Mouse (Mus musculus) intestine, embryonic 16.5 days (tissue): ENCODE results near the gene Foxn3. TPM values are rescaled to one million over a fixed set of nuclear protein-coding genes. Genes with fewer than 3 reads are reported as not detected.

Experiments
- ATAC-seq: fragments of 200-750 bp; cut with Nextera tagmentation; 2 replicates; pipeline ENCODE4 v1.8.0; 2017; ENCODE audit warnings: moderate TSS enrichment, moderate library complexity
- H3K27ac ChIP-seq: fragments of 300-500 bp; sonication (generic); 2 replicates; pipeline ENCODE4 v1.5.1; 2014; ENCODE audit warnings: mild to moderate bottlenecking, low read length
- H3K27me3 ChIP-seq: fragments of 300-500 bp; sonication (generic); replicated peaks from 2 replicates; pipeline ENCODE4 v1.6.1; 2014; ENCODE audit warnings: low read length, control low read depth, mixed read lengths; ENCODE audit not compliant: control insufficient read depth, insufficient read depth
- H3K36me3 ChIP-seq: fragments of 300-500 bp; sonication (generic); 2 replicates; pipeline ENCODE4 v1.6.1; 2014; ENCODE audit warnings: low read length, control low read depth; ENCODE audit not compliant: control insufficient read depth, insufficient read depth
- H3K4me1 ChIP-seq: fragments of 300-500 bp; sonication (generic); 2 replicates; pipeline ENCODE4 v1.6.1; 2014; ENCODE audit warnings: low read length, control low read depth, mixed read lengths; ENCODE audit not compliant: control insufficient read depth, insufficient read depth
- H3K4me2 ChIP-seq: fragments of 300-500 bp; sonication (generic); 2 replicates; pipeline ENCODE4 v1.6.1; 2014; ENCODE audit warnings: low read depth, low read length, control low read depth
- H3K4me3 ChIP-seq: fragments of 300-500 bp; sonication (generic); 2 replicates; pipeline ENCODE4 v1.5.1; 2014; ENCODE audit warnings: mild to moderate bottlenecking, low read length
- H3K9ac ChIP-seq: fragments of 300-500 bp; sonication (generic); 2 replicates; pipeline ENCODE4 v1.6.1; 2014; ENCODE audit warnings: low read depth, low read length
- H3K9me3 ChIP-seq: fragments of 300-500 bp; sonication (generic); 2 replicates; pipeline ENCODE4 v1.6.1; 2016; ENCODE audit warnings: low read length, control low read depth; ENCODE audit not compliant: control insufficient read depth
- WGBS: fragments of 180-500 bp; shearing (Covaris S2); extraction: QIAGEN DNeasy Blood & Tissue Kit; methylation state at CpG from one replicate; pipeline ENCODE4 v1.1.7; 2014; 5-methylcytosine and 5-hydroxymethylcytosine counted together
- polyA plus RNA-seq: library from polyadenylated mRNA; unstranded; fragments of >200 nt; fragmentation: Nextera tagmentation; extraction: Ambion mirVana; gene quantifications from 2 replicates; pipeline ENCODE4 v1.2.1, GENCODE M21; 2015

Foxn3 gene
- polyA plus RNA-seq, 1 experiment from 2014 or later: 43.0 TPM

DNA sequence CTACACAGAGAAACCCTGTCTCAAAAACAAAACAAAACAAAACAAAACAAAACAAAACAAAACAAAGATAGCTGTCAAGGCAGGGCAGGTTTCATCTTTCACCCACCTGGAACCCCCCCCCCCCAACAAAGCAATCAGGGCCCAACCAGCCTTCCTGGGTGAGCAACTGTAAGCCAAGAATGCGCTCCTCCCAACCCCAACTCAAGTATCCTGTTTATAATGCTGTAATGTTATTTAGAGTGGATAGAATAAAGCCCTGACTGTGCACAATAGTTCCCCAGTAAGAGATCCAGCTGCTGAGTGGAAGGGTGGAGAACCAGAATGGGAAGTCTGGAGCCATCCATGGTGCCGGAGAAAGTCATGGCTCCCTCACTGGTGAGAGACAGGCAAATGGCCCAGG is 220.0 kb downstream of the Foxn3 start:
- Histone ChIP-seq H3K36me3 (0 out of 2 replicates have a peak, but pooled peaks cover 2% of the 10 kb centered on the region), H3K4me1 (peaks cover 30% of the 10 kb centered on the region), H3K27me3 (no peaks in the 10 kb centered on the region), H3K4me2 (no peak overlapping the region), H3K9me3 (no peaks in the 10 kb centered on the region), H3K9ac (no peak overlapping the region), H3K27ac (no peak overlapping the region), H3K4me3 (no peak overlapping the region)
- no peak for ATAC-seq
- WGBS: 96% methylated on average over 2 of the region's 2 CpGs

DNA sequence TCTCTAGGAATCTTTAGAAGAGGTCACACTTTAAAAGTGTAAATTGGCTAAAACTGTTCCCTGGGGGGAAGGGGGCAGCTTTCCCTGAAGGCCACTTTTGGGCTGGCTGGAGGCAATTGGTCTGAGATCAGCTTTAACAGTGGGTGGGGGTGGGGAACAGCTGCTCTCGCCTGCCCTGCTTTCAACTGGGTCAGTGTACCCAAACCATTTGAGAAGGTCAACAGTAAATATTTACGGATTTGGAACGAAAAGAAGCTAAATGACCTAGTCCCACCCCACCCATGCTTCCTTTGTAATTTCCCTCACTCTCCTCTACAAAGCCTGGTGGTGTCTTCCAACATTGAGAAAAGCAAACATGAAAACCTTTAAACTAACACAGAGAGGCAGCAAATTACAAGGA is 221.2 kb downstream of the Foxn3 start:
- no peak overlapping the region for H3K9ac ChIP-seq
- no peaks in the 10 kb centered on the region for H3K27me3 ChIP-seq
- peaks cover 24% of the 10 kb centered on the region for H3K4me1 ChIP-seq
- WGBS: 16% methylated on average over 3 of the region's 3 CpGs
- H3K27ac ChIP-seq: no peak overlapping the region
- no peaks in the 10 kb centered on the region for H3K9me3 ChIP-seq
- ATAC-seq: no peak
- no peak overlapping the region for H3K4me2 ChIP-seq
- H3K4me3 ChIP-seq: no peak overlapping the region
- H3K36me3 ChIP-seq: 0 out of 2 replicates have a peak, but pooled peaks cover 2% of the 10 kb centered on the region

DNA sequence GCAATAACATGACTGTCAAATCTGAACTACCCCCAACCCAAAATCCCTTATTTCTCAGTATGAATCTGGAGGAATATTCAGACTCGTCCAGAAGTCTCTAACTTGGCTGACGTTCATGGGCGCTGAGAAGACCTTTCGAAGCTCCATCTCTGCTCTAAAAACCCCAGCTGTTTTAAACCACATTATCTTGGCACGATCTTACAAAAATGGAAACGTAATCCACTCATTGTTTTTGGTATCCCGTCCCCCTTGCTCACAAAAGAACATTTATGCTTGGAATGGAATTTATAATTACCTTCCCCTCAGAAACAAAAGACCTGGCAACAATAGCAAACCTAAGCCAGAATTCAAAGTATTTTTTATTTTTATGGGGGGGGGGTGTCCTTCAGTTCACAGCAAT is 221.6 kb downstream of the Foxn3 start:
- no peak for ATAC-seq

DNA sequence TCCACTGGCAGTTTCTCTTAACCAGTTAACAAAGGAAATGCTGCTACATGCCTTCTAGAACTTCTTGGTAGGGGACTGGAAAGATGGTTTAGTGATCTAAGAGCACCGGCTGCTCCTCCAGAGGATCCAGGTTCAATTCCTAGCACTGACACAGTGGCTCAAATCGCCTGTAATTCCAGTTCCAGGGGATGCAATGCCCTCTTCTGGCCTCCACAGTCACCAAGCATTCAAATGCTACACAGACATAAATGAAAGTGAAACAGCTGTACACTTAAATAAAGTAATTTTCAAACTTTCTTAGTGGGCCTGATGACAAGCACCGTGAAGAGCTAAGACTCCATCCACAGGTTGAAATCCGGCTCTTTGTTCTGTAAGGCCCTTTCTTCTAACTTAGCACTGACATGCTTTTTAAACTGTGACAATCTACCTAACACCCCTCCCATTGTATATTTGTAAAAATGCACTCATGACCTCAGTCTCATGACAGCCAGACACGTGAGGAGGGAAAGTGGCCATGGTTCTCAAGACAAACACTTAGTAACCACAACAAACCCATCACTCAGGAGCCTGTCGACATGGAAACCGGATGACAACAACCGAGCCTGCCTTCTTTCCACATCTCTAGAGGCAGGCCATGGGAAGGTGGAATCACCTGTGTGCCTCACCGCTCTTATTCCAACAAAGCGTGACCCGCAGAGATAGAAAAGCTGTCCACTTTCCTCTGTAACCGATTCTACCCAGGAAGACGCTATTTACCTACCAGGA is 222.8 kb downstream of the Foxn3 start:
- H3K27me3 ChIP-seq: no peaks in the 10 kb centered on the region
- no peak overlapping the region for H3K4me3 ChIP-seq
- 0 out of 2 replicates have a peak, but pooled peaks cover 2% of the 10 kb centered on the region for H3K36me3 ChIP-seq
- WGBS: 63% methylated on average over 13 of the region's 13 CpGs
- no peak overlapping the region for H3K4me2 ChIP-seq
- no peak overlapping the region for H3K27ac ChIP-seq
- no peak overlapping the region for H3K9ac ChIP-seq
- peaks cover 20% of the 10 kb centered on the region for H3K4me1 ChIP-seq
- 0 out of 2 replicates have a peak, but pooled peaks have one; percentile 24 for ATAC-seq
- H3K9me3 ChIP-seq: no peaks in the 10 kb centered on the region

More for the DNA sequence above, 221.6 kb downstream of the Foxn3 start:
- H3K9ac ChIP-seq: no peak overlapping the region
- WGBS: 52% methylated on average over 7 of the region's 7 CpGs
- peaks cover 23% of the 10 kb centered on the region for H3K4me1 ChIP-seq
- no peak overlapping the region for H3K27ac ChIP-seq
- no peak overlapping the region for H3K4me2 ChIP-seq
- no peaks in the 10 kb centered on the region for H3K9me3 ChIP-seq
- H3K36me3 ChIP-seq: 0 out of 2 replicates have a peak, but pooled peaks cover 2% of the 10 kb centered on the region
- H3K27me3 ChIP-seq: no peaks in the 10 kb centered on the region
- no peak overlapping the region for H3K4me3 ChIP-seq

DNA sequence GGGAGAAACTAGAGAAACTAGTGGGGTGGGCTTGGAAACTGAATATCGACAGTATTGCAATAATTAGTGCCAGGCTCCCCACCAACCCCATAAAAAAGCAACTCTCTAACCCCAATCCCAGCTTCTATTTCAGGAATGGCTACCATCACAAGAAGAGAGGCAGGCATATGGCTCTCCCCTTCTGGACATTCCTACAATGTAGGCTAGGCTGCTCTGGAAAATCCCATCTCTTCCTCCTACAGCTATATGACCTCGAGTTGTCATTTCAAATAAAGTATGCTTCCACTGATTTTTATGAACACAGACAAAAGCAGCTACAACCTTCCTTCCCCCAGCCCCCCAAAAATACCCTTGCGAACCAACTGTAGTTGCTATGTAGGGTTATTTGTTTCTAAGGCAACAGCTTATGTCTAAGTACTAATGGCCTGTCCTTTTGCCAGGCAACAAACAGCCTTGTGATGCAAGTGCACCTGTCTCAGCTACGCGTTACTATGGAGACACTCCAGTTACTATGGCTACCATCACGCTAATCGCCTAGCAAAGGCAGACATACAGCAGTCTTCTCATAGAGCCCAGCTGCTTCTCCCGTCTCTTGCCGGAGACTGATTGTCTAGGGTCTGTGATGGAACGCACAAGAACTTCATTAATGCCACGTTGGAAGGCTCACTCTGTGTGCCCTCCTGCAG is 223.6 kb downstream of the Foxn3 start:
- H3K27ac ChIP-seq: no peak overlapping the region
- no peak for ATAC-seq
- 0 out of 2 replicates have a peak, but pooled peaks cover 2% of the 10 kb centered on the region for H3K36me3 ChIP-seq
- no peak overlapping the region for H3K4me2 ChIP-seq
- no peak overlapping the region for H3K4me3 ChIP-seq
- WGBS: 78% methylated on average over 11 of the region's 11 CpGs
- no peaks in the 10 kb centered on the region for H3K27me3 ChIP-seq
- H3K9me3 ChIP-seq: no peaks in the 10 kb centered on the region
- H3K9ac ChIP-seq: no peak overlapping the region
- H3K4me1 ChIP-seq: peaks cover 20% of the 10 kb centered on the region

DNA sequence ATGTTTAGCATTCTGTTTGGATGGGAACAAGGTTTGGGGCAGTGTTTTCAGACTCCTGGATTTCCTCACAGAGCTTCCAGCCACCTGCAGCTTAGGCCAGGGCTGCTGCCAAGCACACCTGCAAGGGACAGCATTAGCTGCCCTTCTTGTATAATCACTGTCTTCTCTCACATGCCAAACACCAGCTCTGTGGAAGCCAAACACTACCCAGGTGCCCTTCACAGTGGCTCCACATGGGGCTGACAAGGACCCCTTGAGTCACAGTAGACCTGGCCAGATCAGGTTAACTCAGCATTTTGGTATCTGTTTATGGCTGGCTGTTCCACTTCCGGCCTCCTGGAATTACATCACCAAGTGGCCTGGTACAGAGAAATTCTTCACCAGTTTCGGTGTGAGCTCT is 224.6 kb downstream of the Foxn3 start:
- no peak overlapping the region for H3K4me2 ChIP-seq
- H3K4me3 ChIP-seq: no peak overlapping the region
- peaks cover 20% of the 10 kb centered on the region for H3K4me1 ChIP-seq
- no peak for ATAC-seq
- H3K36me3 ChIP-seq: 0 out of 2 replicates have a peak, but pooled peaks cover 2% of the 10 kb centered on the region
- no peak overlapping the region for H3K9ac ChIP-seq
- H3K9me3 ChIP-seq: no peaks in the 10 kb centered on the region
- H3K27me3 ChIP-seq: no peaks in the 10 kb centered on the region
- WGBS: 85% methylated on average over 2 of the region's 2 CpGs
- H3K27ac ChIP-seq: no peak overlapping the region

DNA sequence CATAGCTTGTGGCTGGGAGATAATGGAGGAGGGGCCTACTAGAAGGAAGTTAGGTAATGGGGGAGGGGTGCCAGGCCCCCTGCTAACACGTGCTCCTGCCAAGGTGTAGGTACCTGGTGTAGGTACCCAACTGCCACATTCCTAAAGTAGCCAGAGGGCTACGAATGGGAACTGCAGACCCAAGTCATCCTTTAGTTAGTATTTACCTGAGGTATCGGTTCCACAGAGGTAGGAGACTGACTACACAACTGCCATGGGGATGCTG is 226.3 kb downstream of the Foxn3 start:
- Histone ChIP-seq H3K36me3 (0 out of 2 replicates have a peak, but pooled peaks cover 2% of the 10 kb centered on the region), H3K4me3 (no peak overlapping the region), H3K27me3 (no peaks in the 10 kb centered on the region), H3K9ac (no peak overlapping the region), H3K4me2 (no peak overlapping the region), H3K4me1 (peaks cover 21% of the 10 kb centered on the region), H3K27ac (no peak overlapping the region), H3K9me3 (no peaks in the 10 kb centered on the region)
- 88% methylated on average over 3 of the region's 3 CpGs for WGBS
- no peak for ATAC-seq

DNA sequence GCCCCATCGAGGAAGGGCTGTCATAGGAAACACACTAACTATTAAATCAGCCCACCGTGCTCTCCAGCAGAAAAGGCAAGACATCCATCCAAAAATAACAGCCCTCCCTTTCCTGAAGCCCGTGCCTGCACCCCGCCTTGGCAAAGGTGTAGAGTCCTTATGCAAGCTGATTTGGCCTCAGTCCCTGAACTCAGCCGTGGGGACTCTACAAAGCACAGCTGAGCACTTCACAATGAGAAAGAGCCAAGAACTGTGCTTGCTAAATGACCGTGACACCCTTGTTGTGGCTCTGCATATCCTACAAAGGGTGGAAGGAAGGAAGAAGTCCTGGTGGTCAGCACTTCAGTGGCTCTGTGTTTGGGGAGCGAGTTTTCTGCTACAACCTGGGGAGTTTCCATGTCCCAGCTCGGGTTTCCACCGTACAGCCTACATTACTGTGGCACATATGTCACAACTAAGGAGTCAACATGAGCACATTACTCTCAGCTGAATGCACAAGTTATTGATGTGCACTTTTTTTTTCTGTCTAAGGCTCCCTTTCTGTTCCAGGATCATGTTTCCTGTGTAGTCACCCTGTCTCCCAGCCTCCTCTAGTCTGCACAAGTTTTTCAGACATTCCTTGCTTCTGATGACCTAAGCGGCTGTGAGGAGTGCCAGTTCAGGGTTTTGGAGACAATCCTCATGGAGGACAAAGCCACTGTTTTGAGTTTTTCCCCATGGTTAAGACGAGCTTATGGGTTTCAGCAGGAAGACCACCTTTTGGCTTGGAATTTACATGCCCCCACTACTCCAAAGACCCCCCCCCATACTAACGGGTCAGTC is 226.8 kb downstream of the Foxn3 start:
- WGBS: 45% methylated on average over 12 of the region's 12 CpGs
- Histone ChIP-seq H3K4me2 (no peak overlapping the region), H3K9me3 (no peaks in the 10 kb centered on the region), H3K36me3 (0 out of 2 replicates have a peak, but pooled peaks cover 2% of the 10 kb centered on the region), H3K9ac (no peak overlapping the region), H3K27ac (no peak overlapping the region; the same call in 1 of the 2 replicates), H3K4me1 (peaks cover 23% of the 10 kb centered on the region), H3K4me3 (no peak overlapping the region), H3K27me3 (no peaks in the 10 kb centered on the region)
- ATAC-seq: peak; percentile 24; the same call in 1 of the 2 replicates

DNA sequence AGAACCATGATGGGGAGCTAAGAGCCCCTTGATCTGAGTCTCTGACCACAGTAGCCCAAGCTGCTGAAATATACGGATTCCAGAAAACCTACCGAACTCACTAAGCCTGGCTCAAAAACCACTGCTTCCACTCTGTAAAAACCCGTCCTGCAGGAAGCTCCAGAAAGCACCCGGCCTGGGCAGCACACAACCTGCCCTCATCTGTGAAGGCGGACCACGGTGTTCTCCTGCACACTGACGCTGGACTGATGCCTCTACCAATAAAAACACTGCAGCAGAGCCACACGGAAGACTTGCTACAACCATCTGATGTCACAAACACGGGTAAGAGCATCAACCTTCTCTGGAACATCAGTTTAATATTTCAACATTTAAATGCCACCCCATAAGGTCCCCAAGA is 227.8 kb downstream of the Foxn3 start:
- Histone ChIP-seq H3K4me2 (no peak overlapping the region), H3K4me3 (no peak overlapping the region), H3K27ac (no peak overlapping the region), H3K36me3 (0 out of 2 replicates have a peak, but pooled peaks cover under 1% of the 10 kb centered on the region), H3K27me3 (no peaks in the 10 kb centered on the region), H3K9ac (no peak overlapping the region), H3K4me1 (peaks cover 20% of the 10 kb centered on the region), H3K9me3 (no peaks in the 10 kb centered on the region)
- WGBS: 78% methylated on average over 9 of the region's 9 CpGs
- ATAC-seq: no peak
